Mouse (Mus musculus): ENCODE data around the gene Smarca2. TPM values are rescaled to one million over a fixed set of nuclear protein-coding genes. Genes with fewer than 3 reads are reported as not detected.

The Smarca2 gene
- total RNA-seq, 1 experiment from 2014 or later = 74.6 TPM

- peak; percentile 78 for DNase-seq
These were observed 143.0 kb downstream of the Smarca2 start for GRCm38 (mm10) chr19:26747571-26748539.

GRCm38 (mm10) chr19:26748676-26749075 is 143.8 kb downstream of the Smarca2 start:
- no peak for DNase-seq

- DNase-seq = no peak
These were observed 144.7 kb downstream of the Smarca2 start for GRCm38 (mm10) chr19:26749427-26750137.

- no peak for DNase-seq
These were observed 147.8 kb downstream of the Smarca2 start for GRCm38 (mm10) chr19:26752611-26753163.

GRCm38 (mm10) chr19:26753266-26753872 is 148.5 kb downstream of the Smarca2 start:
- DNase-seq = no peak

- no peak for DNase-seq
These were observed 149.4 kb downstream of the Smarca2 start for GRCm38 (mm10) chr19:26754016-26754794.

- DNase-seq = no peak
These were observed 151.1 kb downstream of the Smarca2 start for GRCm38 (mm10) chr19:26755991-26756390.

GRCm38 (mm10) chr19:26756399-26756798 is 151.5 kb downstream of the Smarca2 start:
- DNase-seq = no peak

GRCm38 (mm10) chr19:26758156-26758555 is 153.3 kb downstream of the Smarca2 start:
- no peak for DNase-seq

GRCm38 (mm10) chr19:26758620-26759019 is 153.8 kb downstream of the Smarca2 start:
- no peak for DNase-seq

GRCm38 (mm10) chr19:26759295-26759694 is 154.4 kb downstream of the Smarca2 start:
- no peak for DNase-seq

GRCm38 (mm10) chr19:26761257-26761656 is 156.4 kb downstream of the Smarca2 start:
- no peak for DNase-seq

- DNase-seq = no peak
These were observed 160.6 kb downstream of the Smarca2 start for GRCm38 (mm10) chr19:26765483-26765882.

GRCm38 (mm10) chr19:26767454-26767853 is 162.6 kb downstream of the Smarca2 start:
- no peak for DNase-seq

GRCm38 (mm10) chr19:26767941-26768340 is 163.1 kb downstream of the Smarca2 start:
- no peak for DNase-seq

GRCm38 (mm10) chr19:26768846-26769245 is 164.0 kb downstream of the Smarca2 start:
- no peak for DNase-seq

GRCm38 (mm10) chr19:26769609-26770500 is 165.0 kb downstream of the Smarca2 start:
- no peak for DNase-seq

- DNase-seq = no peak
These were observed 165.7 kb downstream of the Smarca2 start for GRCm38 (mm10) chr19:26770592-26770991.

GRCm38 (mm10) chr19:26772051-26772583 is 167.3 kb downstream of the Smarca2 start:
- DNase-seq = no peak

All from adrenal gland, postnatal 14 days (tissue).